Mouse (Mus musculus): ENCODE results near the gene Nudt16l1.
A peak's percentile ranks its signal among the peaks of the same experiment; 100 is the strongest.

Nudt16l1 gene

GRCm38 (mm10) chr16:4938461-4938860 is at the start of gene Nudt16l1:
TSS of gene Nudt16l1 (plus strand) at chr16:4938761.
- DNase-seq (ENCODE audit: extremely low read depth, low read depth), result no peak

DNA sequence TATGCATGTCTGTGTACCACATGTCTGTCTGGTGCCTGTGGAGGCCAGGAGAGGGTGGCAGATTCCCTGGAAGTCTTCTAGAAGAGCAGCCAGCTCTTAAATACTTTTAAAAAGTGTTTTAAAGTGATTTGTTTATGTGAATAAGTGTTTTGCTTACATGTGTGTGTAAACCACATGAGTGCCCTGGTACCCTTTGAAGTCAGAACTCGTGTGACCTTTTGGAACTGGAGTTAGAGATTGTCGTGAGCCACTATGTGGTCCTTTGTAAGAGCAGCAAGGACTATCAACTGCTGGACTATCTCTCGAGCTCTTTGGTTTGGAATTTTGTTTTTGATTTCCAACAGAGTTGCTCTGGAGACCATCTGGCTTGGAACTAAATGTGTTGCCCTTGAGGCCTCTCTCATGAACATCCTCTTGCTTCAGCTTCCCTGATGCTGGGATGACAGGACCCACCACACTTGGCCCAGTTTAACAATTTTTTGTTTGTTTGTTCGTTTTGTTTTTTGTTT is 48.3 kb upstream of the Nudt16l1 start:
- no peak for DNase-seq (ENCODE audit: extremely low read depth, low read depth)

DNA sequence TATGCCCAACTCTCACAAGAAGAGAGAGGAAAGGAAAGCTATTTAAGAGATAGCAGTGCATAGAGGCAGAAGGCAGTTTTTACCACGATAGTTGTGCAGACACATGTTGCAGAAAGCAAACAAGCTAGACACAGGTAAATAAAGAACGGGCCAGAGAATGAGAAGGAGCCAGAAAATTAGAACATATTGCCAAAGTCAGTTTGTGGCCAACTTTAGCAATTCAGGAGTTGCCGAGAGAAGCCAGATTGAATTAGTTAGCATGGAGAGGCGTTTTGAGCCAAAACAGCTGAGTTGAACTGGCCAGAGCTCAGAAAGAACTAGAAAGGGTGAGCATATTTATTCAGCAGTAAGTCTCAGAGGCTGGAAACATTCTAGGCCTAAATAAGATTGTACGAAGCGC is 46.4 kb upstream of the Nudt16l1 start:
- no peak for DNase-seq (ENCODE audit: extremely low read depth, low read depth)

DNA sequence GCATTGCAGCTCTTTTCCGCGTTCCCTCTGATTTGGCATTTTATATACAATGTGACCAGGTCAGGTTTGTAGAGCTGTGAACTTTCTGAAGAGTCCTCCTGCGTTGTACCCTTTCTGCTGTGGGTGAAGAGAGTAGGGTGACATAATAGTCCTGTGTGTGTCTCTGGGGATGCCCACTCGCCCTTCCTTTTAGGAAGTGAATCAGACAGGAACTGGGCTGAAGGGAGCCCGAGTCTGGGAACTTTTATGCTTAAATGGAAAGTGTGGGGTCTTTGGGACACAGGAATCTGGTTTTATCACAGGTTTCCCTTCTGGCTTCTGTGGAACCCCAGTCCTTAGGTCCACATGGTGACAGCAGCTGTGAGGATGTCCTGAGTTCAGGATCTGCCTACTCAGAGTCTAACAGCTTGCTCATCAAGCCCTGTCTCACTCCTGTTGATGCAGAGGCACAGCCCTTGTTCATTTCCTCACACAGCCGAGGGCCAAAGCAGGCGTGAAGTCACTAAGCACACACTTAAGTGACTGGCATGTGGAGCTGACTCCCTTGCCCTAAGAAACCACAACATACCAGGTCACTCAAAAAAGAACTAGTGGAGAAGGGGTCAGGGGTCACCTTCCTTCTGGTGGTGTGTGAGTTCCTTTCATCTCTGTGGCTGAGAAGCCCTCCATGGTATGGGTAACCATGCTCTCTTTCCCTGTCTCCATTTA is 44.2 kb upstream of the Nudt16l1 start:
- DNase-seq (ENCODE audit: extremely low read depth, low read depth), result no peak

- peak; percentile 50 for DNase-seq (ENCODE audit: extremely low read depth, low read depth)
Measured at GRCm38 (mm10) chr16:4896249-4897027, 42.1 kb upstream of the Nudt16l1 start.

DNA sequence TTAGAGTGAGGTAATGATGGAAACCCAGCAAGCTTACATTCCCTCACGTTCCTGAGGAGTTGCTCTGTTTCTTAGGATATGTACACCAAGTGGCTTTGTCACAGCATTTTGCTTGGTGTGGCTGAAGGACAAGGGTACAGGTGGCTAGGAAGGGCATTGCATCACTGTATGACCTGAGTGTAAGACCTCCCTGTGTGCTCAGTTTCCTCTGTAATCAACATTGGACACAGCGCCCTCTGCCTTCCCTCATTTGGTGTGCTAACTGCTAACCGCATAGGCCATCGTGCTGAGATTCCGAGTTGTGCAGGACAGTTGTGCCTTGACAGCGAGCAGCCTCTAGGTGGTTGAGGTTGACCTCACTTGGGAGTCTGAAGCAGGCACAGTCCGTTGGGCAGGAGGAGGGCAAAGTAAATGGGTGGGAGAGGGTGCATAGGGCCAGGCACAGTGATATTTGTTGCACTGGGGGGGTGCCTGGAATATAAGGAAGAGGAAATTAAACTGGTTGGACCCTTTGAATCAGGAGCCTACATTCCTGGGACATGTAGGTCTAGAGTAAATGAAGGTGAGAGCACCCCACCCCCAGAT is 41.3 kb upstream of the Nudt16l1 start:
- no peak for DNase-seq (ENCODE audit: extremely low read depth, low read depth)

- no peak for DNase-seq (ENCODE audit: extremely low read depth, low read depth)
Measured at GRCm38 (mm10) chr16:4898881-4899280, 39.7 kb upstream of the Nudt16l1 start.

- no peak for DNase-seq (ENCODE audit: extremely low read depth, low read depth)
Measured at GRCm38 (mm10) chr16:4899711-4900110, 38.9 kb upstream of the Nudt16l1 start.

GRCm38 (mm10) chr16:4901167-4901566 is 37.4 kb upstream of the Nudt16l1 start:
- DNase-seq (ENCODE audit: extremely low read depth, low read depth), result no peak

GRCm38 (mm10) chr16:4902390-4902789 is 36.2 kb upstream of the Nudt16l1 start:
- no peak for DNase-seq (ENCODE audit: extremely low read depth, low read depth)

DNA sequence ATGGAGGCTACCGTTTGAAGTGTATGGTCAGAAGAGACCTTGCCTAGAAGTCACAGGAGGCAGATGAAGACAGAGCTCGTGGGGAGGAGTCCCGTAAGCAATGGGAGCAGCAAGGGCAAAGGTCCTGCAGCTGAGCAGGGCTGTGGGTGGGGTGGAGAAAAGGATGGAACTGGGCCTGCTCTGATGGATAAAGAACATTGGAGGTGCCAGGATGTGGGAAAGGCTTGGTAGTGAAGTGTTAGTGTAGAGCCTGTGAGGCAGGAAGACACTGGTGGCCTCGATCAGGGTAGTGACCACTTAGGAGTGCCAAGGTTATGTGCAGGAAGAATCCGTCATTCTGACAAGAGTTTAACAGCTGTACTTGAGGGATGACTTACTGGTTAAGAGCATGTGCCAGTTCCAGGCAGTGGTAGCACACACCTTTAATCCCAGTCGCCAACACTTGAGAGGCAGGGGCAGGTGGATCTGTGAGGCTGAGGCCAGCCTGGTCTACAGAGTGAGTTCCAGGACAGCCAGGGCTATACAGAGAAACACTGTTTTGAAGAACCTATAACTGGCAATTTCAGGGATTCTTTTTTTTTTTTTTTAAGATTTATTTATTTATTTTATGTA is 35.0 kb upstream of the Nudt16l1 start:
- no peak for DNase-seq (ENCODE audit: extremely low read depth, low read depth)

DNA sequence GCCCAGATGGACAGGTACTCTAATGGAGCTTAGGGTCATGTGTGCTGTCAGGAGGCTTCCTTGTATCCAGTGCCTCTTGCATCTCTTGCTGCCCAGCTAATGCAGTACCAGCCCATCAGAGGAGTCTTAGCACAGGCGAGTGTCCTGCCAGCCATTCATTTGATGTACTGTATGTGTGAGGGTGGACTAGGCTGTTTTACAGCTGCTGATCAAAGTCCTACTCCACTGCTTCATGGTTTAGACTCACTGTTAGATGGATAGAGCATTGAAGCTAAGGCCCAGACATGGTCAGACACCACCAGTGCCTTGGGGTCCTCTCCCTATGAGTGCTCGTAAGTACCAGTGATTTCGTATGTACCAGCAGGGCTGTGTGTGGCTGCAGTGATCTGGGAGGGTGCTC is 33.7 kb upstream of the Nudt16l1 start:
- no peak for DNase-seq (ENCODE audit: extremely low read depth, low read depth)

- DNase-seq (ENCODE audit: extremely low read depth, low read depth), result no peak
Measured at GRCm38 (mm10) chr16:4905591-4905990, 33.0 kb upstream of the Nudt16l1 start.

DNA sequence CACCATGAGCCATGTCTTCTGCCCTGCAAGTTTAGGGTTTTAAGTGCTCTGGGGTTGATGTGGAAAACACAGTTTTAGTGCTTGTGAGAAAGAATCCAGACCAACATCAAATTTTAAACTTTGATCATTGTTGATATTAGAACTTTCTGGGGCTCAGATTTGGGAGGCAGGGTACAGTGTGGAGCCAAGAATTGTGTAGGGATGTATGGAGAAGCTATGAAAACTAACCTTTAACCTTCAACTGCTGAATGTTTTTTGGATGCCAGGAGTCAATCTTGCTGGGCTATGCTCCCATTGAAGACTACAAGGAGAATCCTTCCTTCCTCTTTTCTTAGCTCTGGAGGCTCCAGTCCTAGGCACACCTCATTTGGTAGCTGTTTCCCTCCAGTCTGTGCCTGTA is 32.0 kb upstream of the Nudt16l1 start:
- DNase-seq (ENCODE audit: extremely low read depth, low read depth), result no peak

DNA sequence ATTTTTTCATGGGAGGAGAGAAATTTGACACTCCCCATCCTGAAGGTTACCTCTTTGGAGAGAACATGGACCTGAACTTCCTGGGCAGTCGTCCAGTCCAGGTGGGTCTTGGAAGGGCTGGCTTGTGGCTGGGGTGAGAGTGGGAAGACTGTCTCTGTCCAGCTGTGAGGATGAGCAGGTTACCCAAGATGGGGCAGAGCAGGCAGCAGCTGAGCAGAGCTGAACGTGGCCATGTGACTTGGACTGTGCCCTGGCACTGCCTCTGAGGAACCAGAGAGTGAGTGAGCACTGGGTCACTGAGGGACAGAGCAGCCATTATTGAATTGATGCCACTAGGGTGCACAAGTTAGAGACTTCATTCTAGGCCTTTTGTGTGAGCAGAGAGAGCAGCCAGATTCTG is 31.2 kb upstream of the Nudt16l1 start:
- DNase-seq (ENCODE audit: extremely low read depth, low read depth), result no peak

- DNase-seq (ENCODE audit: extremely low read depth, low read depth), result no peak
Measured at GRCm38 (mm10) chr16:4907972-4908371, 30.6 kb upstream of the Nudt16l1 start.

GRCm38 (mm10) chr16:4909745-4910144 is 28.8 kb upstream of the Nudt16l1 start:
- no peak for DNase-seq (ENCODE audit: extremely low read depth, low read depth)

- DNase-seq (ENCODE audit: extremely low read depth, low read depth), result no peak
Measured at GRCm38 (mm10) chr16:4910758-4911157, 27.8 kb upstream of the Nudt16l1 start.

DNA sequence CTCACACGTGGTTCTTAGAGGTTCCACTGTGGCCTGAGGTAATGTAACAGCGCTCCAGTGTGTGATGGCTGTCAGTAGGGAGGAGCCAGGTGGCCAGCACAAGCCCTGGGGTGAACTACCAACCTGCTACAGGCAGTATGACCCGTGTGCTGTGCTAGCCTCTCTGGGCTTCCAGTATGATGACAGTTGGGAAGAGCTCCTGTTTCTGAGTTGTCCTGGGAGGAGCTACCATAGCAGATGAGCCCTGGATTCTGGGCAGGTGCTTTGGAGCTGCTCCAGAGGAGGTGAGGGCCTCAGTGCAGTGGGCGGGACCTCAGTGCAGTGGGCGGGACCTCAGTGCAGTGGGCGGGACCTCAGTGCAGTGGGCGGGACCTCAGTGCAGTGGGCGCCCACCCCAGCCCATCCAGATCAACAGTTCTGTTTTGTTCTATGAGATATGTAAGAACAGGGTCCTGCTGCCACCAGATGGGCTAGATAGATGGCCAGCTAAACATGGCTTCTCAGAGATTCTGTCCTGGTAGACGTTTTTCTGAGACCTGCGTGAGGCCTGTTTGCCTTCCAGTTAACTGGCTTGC is 26.4 kb upstream of the Nudt16l1 start:
- DNase-seq (ENCODE audit: extremely low read depth, low read depth), result no peak

GRCm38 (mm10) chr16:4912907-4913782 is 25.4 kb upstream of the Nudt16l1 start:
- DNase-seq (ENCODE audit: extremely low read depth, low read depth), result no peak
